Mouse (Mus musculus) spleen, embryonic (tissue): ENCODE data around the gene Epha2.

Source experiments
- CTCF ChIA-PET: fragments of 350-600 bp; sonication (Branson Sonifier 250); formaldehyde crosslinking; loops from one replicate; lab custom pipeline; 2022; lab: Charles Lee

Epha2 gene

DNA sequence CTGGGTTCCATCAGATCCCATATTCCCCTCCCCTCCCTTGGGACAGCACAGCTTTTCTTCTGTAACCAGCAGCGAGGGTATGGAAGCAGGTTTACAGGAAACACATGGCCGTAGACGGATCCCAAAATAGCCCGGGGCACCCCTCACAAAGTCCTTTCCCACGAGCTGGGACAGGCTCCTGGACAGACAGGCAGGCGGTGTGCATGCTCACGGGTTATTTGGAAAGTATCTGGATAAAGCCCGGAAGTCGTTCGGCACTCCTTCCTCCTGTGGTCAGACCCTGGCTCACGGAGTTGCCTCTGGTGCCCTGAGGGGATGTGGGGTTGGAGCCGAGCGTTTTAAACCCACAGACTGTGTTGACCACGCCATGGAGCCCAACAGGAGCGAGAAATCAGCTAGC lies 24.6 kb downstream of the Epha2 start:
- CTCF ChIA-PET: no interaction called here

GRCm38 (mm10) chr4:141327075-141327474 lies 26.0 kb downstream of the Epha2 start:
- CTCF ChIA-PET: no interaction called here

- CTCF ChIA-PET: no interaction called here
These were observed 27.7 kb downstream of the Epha2 start for GRCm38 (mm10) chr4:141328742-141329141.

GRCm38 (mm10) chr4:141329968-141330367 lies 28.9 kb downstream of the Epha2 start:
- CTCF ChIA-PET: no interaction called here

DNA sequence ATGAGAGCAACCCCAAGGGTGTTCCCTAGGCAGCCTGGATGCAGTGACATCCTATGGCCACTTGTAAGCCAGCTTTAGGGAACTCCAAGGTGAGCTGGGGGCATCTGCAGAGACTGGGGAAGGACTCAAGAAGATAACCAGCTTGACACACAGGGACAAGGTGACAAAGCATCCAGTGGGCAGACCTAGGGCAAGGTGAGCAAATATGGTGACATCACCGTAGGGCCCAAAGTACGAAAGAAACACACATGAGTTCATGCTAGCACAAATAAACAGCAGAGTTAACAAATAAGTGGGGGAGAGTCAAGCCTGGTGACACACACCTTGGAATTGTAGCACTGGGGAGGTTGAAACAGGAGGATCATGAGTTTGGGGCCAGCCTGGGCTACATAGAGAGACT lies 30.4 kb downstream of the Epha2 start:
- CTCF ChIA-PET: no interaction called here

- CTCF ChIA-PET: no interaction called here
These were observed 31.2 kb downstream of the Epha2 start for GRCm38 (mm10) chr4:141332258-141332657.

GRCm38 (mm10) chr4:141334695-141335094 lies 33.7 kb downstream of the Epha2 start:
- CTCF ChIA-PET: no interaction called here

DNA sequence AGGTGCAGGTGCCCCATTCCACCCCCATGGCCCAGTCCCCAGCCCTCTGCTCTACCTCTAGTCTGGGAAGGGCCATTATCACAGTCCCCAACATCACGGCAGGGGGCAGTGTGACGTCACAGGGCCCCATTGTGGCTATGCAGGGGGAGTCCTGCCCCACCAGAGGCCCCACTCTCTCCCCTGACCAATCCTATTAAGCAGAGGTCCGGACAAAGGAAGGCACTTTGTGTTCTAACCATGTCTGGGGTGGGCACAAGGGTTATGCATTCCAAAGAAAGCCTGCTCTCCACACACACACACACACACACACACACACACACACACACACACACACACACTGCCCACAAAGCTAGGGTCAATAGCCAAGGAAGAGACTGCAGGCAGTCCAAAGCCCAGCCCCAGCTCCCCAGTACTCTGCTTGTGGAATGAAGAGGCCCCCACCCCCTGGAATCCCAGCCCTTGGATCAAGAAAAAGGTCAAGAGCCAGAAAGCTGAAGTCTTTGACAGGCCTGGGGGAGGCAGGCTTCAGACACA lies 34.3 kb downstream of the Epha2 start:
- CTCF ChIA-PET: interaction anchor here (0.5 kb wide), 1 partner anchor 245 kb away, joined by 3 read pairs; no protein-coding TSS in a partner anchor

- CTCF ChIA-PET: no interaction called here
These were observed 35.2 kb downstream of the Epha2 start for GRCm38 (mm10) chr4:141336196-141336595.

GRCm38 (mm10) chr4:141337986-141338385 lies 36.9 kb downstream of the Epha2 start:
- CTCF ChIA-PET: no interaction called here

DNA sequence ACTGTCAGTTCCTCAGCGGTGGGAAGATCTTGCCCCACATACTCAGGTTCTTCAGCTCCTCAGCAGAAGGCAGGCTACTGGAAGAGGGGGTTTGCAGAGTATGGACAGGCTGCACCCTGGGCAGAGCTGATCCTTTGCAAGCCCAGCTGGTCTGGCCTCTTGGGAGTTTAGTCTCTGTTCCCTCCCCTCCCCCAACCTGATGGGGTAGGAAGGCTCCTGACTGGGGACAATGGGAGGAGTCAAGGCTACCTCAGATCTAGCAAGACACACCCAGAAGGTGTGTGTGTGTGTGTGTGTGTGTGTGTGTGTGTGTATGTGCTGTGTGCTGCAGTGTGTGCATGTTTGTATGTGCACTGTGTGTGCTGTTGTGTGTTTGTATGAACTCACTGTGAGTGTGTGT lies 37.8 kb downstream of the Epha2 start:
- CTCF ChIA-PET: no interaction called here

- CTCF ChIA-PET: no interaction called here
These were observed 40.4 kb downstream of the Epha2 start for GRCm38 (mm10) chr4:141341477-141341876.

DNA sequence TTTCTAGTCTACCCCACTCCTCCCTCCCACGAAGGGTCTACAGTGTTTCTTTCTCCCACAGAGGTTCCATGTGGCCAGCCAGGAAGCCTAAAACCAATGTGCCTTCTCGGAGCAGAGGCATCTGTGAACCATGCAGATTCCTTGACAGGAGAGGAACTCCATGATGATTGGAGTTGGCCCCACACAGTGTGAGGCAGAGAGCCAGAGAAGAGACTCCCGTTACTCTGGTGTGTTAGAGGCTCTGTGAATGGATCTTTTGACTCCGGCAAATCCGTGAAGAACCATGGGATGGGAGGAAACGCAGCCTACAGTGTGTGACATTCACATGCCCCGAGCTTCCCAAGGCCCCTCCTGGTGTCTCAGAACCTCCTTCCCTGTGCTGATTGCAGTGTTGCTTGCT lies 42.5 kb downstream of the Epha2 start:
- CTCF ChIA-PET: no interaction called here

GRCm38 (mm10) chr4:141345219-141345618 lies 44.2 kb downstream of the Epha2 start:
- CTCF ChIA-PET: no interaction called here

DNA sequence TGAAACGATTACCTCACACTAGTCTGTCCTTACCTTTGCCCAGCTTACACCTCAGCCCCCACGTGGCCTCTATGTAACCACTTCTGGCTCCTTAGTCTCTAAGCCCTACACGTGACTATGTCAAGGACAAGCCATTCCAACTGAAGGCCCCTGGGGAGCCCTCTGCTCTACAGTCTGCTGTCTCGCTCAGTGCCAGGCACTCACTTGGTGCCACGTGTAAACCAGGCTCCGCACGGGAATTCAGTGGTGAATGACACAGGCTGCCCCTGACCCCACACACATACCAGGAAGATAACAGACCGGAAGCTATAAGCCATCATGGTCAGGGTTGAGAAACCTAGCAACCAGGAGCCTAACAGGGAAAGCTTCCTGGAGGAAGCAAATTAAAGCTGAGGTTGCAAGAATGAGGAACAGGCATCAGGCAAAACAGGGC lies 46.3 kb downstream of the Epha2 start:
- CTCF ChIA-PET: no interaction called here

DNA sequence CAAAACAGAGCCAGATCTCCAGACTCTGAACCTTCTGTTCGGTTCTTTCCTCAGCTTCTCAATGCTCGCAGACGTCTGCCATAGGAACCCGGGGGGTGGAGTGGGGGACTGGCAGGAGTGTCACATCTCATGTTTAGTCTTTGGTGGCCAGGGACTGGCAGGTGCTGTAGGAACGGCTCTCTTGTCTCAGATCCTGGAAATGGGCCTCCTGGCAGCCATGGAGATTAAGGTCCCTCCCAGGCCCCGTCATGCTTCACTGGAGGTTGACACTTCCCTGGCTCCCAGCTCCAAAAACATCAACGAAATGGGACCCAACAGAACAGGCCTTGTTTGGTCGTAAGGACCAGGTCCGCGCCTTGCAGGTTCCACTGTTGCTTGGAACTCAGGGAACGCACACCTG lies 47.6 kb downstream of the Epha2 start:
- CTCF ChIA-PET: no interaction called here

- CTCF ChIA-PET: no interaction called here
These were observed 49.0 kb downstream of the Epha2 start for GRCm38 (mm10) chr4:141350015-141350414.

- CTCF ChIA-PET: no interaction called here
These were observed 50.9 kb downstream of the Epha2 start for GRCm38 (mm10) chr4:141351972-141352371.

DNA sequence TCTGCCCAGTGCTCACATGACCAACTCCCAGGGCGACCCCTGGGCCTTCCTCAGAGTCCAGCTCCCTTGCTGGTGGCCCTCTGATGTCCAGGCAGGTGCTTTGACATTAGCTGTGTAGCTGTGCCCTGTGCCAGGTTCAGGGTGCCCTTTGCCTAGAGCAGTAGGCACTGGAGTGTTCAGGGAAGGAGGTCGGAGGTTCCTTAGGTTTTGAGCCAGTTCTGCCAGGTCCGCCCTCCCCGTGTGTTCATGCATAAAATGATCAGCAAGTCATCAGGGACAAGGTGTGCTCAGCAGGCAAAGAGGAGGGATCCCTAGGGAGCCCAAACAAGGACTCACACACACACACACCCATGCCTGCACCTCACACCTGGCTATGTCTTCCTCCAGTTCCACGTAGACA lies 51.9 kb downstream of the Epha2 start:
- CTCF ChIA-PET: no interaction called here

DNA sequence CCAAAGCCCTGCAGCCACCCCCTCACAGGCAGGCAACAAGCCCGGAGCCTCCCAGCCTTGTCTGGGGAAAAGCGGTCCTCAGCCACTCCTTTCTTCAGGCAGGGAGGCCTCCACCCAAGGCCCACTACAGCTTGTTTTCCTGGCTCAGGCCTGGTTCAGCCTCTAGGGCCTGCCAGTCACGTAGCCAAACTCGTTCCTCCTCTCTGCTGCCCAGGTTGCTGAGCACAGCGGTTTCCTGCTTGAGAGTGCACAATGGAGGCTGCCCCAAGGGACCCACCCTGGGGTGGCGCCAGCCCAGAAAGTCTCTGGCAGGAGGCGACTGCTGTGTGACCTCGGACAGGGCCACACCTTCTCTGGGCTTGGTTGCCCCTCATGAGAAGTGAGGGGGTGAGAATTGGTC lies 52.8 kb downstream of the Epha2 start:
- CTCF ChIA-PET: interaction anchor here (0.6 kb wide), 1 partner anchor 62 kb away, joined by 3 read pairs; no protein-coding TSS in a partner anchor

- CTCF ChIA-PET: interaction anchor here (0.5 to 0.6 kb wide), 2 partner anchors 216 to 409 kb away, joined by 3 to 8 read pairs; no protein-coding TSS in a partner anchor
These were observed 56.8 kb downstream of the Epha2 start for GRCm38 (mm10) chr4:141357811-141358210.

DNA sequence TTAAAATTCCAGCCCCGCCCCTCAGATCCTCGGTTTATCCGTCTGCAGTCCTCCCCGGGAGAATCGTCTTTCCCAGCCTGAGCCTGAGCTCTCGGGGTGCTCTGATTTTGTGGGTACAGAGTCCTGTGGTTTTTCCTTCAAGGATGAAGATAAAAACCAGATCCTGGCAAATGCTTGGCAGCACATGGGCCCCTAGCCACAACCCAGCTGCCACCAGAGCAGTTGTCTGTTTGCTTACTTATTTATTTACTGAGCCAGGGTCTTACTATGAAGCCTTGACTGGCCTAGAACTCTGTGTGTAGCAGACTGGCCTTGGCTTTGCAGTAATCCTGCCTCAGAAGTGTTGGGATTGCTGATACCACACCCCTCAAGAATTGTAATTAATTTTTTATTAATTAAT lies 58.2 kb downstream of the Epha2 start:
- CTCF ChIA-PET: no interaction called here

GRCm38 (mm10) chr4:141360846-141361245 lies 59.8 kb downstream of the Epha2 start:
- CTCF ChIA-PET: no interaction called here

GRCm38 (mm10) chr4:141362937-141363548 lies 62.0 kb downstream of the Epha2 start:
- CTCF ChIA-PET: no interaction called here
